Mouse (Mus musculus) cortical plate, adult 2 months (tissue): ENCODE results near the gene Pkd1l3. TPM values are rescaled to one million over a fixed set of nuclear protein-coding genes. Genes with fewer than 3 reads are reported as not detected.

Source experiments
- H3K27ac ChIP-seq: fragments of 200-500 bp; 2 replicates; pipeline ENCODE4 v1.5.1; 2012; ENCODE audit warnings: low read length, control low read depth, inconsistent platforms; ENCODE audit not compliant: insufficient read depth
- H3K4me1 ChIP-seq: fragments of 200-500 bp; 2 replicates; pipeline ENCODE4 v1.6.1; 2011; ENCODE audit warnings: low read length; ENCODE audit not compliant: control insufficient read depth, insufficient read depth
- H3K4me3 ChIP-seq: fragments of 200-500 bp; 2 replicates; pipeline ENCODE4 v1.5.1; 2011; ENCODE audit warnings: mild to moderate bottlenecking, low read length, control low read depth; ENCODE audit not compliant: insufficient read depth
- CTCF ChIP-seq: fragments of 200-500 bp; IDR thresholded peaks from 2 replicates; pipeline ENCODE4 v1.5.1; 2011; ENCODE audit warnings: mild to moderate bottlenecking, control low read depth, low read length; ENCODE audit not compliant: insufficient read depth; ENCODE audit errors: extremely low read depth
- POLR2A ChIP-seq: fragments of 200-500 bp; IDR thresholded peaks from 2 replicates; pipeline ENCODE4 v1.6.1; 2011; ENCODE audit warnings: mild to moderate bottlenecking, low read length, control low read depth; ENCODE audit not compliant: insufficient read depth; ENCODE audit errors: extremely low read depth
- polyA plus RNA-seq: library from polyadenylated mRNA; depleted of rRNA; stranded (reverse); fragments of >200 nt; gene quantifications from 2 replicates; pipeline ENCODE4 v1.2.3, GENCODE M21; 2012

Gene Pkd1l3
- polyA plus RNA-seq, 1 experiment: 0.79 TPM

GRCm38 (mm10) chr8:109672656-109673055, 58.3 kb downstream of the Pkd1l3 start:
- H3K27ac ChIP-seq: no peak overlapping the region
- peaks cover 3% of the 10 kb centered on the region for H3K4me1 ChIP-seq
- H3K4me3 ChIP-seq: no peak overlapping the region
- TF ChIP-seq CTCF (no peak), POLR2A (no peak)

- TF ChIP-seq CTCF (no peak), POLR2A (no peak)
- Histone ChIP-seq H3K27ac (no peak overlapping the region), H3K4me1 (peaks cover 3% of the 10 kb centered on the region), H3K4me3 (no peak overlapping the region)
These were observed 59.3 kb downstream of the Pkd1l3 start for GRCm38 (mm10) chr8:109673596-109673995.

GRCm38 (mm10) chr8:109675896-109676643, 61.8 kb downstream of the Pkd1l3 start:
- no peak overlapping the region for H3K27ac ChIP-seq
- TF ChIP-seq POLR2A (no peak), CTCF (no peak)

DNA sequence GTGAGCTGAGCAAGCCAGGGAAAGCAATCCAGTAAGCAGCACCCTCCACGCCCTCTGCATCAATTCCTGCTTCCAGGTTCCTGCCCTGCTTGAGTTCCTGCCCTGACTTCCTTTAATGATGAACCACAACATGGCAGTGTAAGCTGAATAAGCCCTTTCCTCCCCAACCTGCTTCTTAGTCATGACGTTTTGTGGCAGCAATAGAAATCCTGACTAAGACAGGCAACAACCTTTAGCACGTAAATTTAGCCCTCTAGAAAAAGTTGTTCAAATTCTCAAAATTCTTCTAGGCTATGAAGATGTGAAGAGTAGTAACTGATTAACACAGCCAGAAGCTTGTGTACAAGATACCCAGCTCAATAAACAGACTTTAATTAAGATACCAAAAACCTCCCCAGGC, 67.2 kb downstream of the Pkd1l3 start:
- TF ChIP-seq CTCF (no peak), POLR2A (no peak)
- H3K4me1 ChIP-seq: peaks cover 3% of the 10 kb centered on the region; the same call in 1 of the 2 replicates
- no peak overlapping the region for H3K27ac ChIP-seq
- no peak overlapping the region for H3K4me3 ChIP-seq

More at GRCm38 (mm10) chr8:109675896-109676643, 61.8 kb downstream of the Pkd1l3 start:
- Histone ChIP-seq H3K4me1 (peaks cover 3% of the 10 kb centered on the region), H3K4me3 (no peak overlapping the region)

- peaks cover 2% of the 10 kb centered on the region; the same call in 1 of the 2 replicates for H3K4me1 ChIP-seq
- no peak overlapping the region for H3K4me3 ChIP-seq
- no peak for TF ChIP-seq POLR2A
- TF ChIP-seq CTCF: no peak
- H3K27ac ChIP-seq: no peak overlapping the region
These were observed 67.8 kb downstream of the Pkd1l3 start for GRCm38 (mm10) chr8:109682120-109682519.

GRCm38 (mm10) chr8:109687248-109687647, 72.9 kb downstream of the Pkd1l3 start:
- H3K4me3 ChIP-seq: no peak overlapping the region
- no peak for TF ChIP-seq CTCF
- no peak overlapping the region for H3K27ac ChIP-seq
- peaks cover 13% of the 10 kb centered on the region for H3K4me1 ChIP-seq

DNA sequence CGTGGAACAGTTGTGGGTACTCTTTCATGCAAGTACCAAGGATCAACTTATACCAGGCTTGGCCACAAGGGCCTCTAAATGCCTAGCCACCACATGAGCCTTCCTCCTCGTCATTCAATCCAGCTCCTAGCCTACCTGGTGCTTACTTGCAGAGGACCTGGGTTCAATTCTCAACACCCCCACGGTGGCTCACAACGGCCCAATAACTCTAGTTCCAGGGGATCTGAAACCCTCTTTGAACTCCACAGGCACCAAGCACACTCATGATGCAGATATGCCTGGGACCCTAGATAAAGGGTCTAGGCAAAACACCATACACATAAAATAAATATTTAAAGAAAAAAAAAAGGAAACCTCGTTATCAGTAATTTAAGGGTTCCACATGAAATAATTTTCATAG, 77.5 kb downstream of the Pkd1l3 start:
- TF ChIP-seq POLR2A (no peak; the same call in 1 of the 2 replicates), CTCF (0 out of 2 replicates have a peak, but pooled peaks have one; percentile 2)
- Histone ChIP-seq H3K27ac (no peak overlapping the region), H3K4me3 (peak overlapping the region; percentile 89), H3K4me1 (peaks cover 11% of the 10 kb centered on the region)

- Histone ChIP-seq H3K4me3 (peak overlapping the region; percentile 89), H3K4me1 (peaks cover 11% of the 10 kb centered on the region), H3K27ac (peak overlapping the region; percentile 67)
- TF ChIP-seq CTCF: no peak
- TF ChIP-seq POLR2A: no peak
These were observed 78.3 kb downstream of the Pkd1l3 start for GRCm38 (mm10) chr8:109692443-109693145.

GRCm38 (mm10) chr8:109693146-109693900, 79.0 kb downstream of the Pkd1l3 start, which contains the start of gene Ist1:
Gene Ist1, minus strand, starts transcription at chr8:109693260.
- peak; percentile 94 for TF ChIP-seq POLR2A
- no peak for TF ChIP-seq CTCF
- Histone ChIP-seq H3K4me1 (peaks cover 9% of the 10 kb centered on the region), H3K27ac (peak within 1 kb of the TSS; percentile 67), H3K4me3 (peak within 1 kb of the TSS; percentile 89)
